Mouse (Mus musculus) MEL-GATA-1-ER (cell line): ENCODE data around the gene Mgmt.

Experiments
- DNase-seq: peaks from one replicate; pipeline ENCODE4 v3.0.0-alpha.2; 2012; ENCODE audit warnings: low read depth; ENCODE audit errors: extremely low read depth

Gene Mgmt

GRCm38 (mm10) chr7:137112101-137112500 lies 217.7 kb downstream of the Mgmt start:
- no peak for DNase-seq

DNA sequence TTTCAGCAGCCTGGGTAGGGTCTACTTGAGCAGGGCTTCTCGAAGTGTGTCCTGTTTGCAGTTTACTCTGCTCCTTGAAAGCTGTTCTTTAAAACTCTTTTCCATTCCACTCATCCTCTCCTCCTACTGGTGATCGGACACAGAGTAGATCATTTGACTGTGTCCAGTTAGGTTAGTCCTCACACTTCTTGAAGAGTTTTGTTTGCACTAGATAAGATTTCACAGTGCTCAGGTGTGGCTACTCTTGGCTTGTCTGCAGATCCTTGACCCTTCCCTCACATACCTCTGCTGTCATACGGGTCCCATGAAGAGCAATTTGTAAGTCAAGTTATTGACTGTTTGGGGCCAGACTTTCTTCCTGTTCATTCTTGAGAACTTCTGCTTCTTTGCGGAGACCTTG lies 221.8 kb downstream of the Mgmt start:
- DNase-seq, result no peak

DNA sequence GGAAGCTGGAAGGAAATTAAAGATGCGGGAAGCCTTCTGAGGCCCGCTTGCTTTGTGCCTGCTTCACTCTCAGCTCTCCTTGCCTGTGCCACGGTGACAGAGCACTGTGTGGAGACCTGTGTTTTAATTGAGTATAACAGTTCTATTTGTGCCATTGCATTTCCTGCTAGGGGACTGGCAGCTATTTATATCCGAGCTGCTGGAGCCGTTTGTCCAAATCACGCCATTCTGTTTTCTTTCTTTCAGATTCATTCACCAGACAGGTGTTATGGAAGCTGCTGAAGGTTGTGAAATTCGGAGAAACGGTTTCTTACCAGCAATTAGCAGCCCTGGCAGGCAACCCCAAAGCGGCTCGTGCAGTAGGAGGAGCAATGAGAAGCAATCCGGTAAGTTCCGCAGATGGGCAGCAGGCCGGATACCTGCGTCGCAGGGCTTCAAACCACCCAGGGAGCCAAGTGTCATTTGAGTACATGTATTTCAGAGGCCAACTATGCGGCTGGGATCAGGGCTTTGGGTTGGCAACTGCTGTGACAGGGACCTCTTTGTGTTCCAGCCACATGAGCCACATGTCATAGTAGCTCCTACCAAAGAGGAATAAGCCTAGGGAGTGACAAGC lies 226.9 kb downstream of the Mgmt start:
- no peak for DNase-seq

- no peak for DNase-seq
Observed at GRCm38 (mm10) chr7:137128726-137129125, 234.3 kb downstream of the Mgmt start.

GRCm38 (mm10) chr7:137130211-137130610 lies 235.8 kb downstream of the Mgmt start:
- no peak for DNase-seq

- DNase-seq, result no peak
Observed at GRCm38 (mm10) chr7:137131957-137132356, 237.5 kb downstream of the Mgmt start.

- no peak for DNase-seq
Observed at GRCm38 (mm10) chr7:137138101-137138500, 243.7 kb downstream of the Mgmt start.

DNA sequence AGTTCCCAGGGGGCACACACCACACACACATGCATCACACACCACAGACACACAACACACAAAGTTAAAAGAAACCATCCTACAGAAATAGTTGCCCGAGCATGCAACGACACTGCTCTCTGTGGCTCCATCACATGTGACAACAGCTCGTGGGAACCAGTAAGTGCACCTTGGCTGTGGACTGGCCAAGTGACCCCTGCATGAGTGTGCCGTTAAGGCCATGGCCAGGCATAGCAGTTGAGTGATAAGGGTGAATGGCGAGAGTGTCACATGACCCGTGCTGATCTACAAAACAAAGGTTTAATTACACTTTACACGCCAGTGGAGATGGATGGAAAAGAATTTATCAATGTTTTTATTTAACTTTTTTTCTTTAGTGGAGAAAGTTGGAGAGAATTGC lies 245.9 kb downstream of the Mgmt start:
- DNase-seq, result no peak

- DNase-seq, result no peak
Observed at GRCm38 (mm10) chr7:137141386-137141785, 247.0 kb downstream of the Mgmt start.

- DNase-seq, result no peak
Observed at GRCm38 (mm10) chr7:137147101-137147500, 252.7 kb downstream of the Mgmt start.

GRCm38 (mm10) chr7:137151854-137152253 lies 257.4 kb downstream of the Mgmt start:
- no peak for DNase-seq

DNA sequence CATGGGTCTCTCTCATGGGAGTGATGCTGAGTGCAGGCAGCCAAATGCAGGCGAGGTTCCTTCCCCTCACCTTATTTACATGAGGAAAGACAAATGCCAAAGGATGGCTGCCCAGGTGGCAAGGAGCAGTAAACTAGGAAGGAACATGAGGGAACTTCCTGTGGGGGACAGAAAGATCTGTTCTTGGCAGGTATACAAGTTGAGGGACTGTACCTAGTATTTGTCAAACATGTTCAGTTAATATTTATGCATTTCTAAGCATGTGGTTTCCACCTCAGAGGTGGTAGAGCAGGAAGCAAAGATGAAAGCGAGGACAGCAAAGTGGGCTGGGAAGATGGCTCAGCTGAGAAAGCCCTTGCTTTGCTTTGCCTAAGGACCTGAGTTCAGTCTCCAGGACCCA lies 260.2 kb downstream of the Mgmt start:
- DNase-seq, result no peak

DNA sequence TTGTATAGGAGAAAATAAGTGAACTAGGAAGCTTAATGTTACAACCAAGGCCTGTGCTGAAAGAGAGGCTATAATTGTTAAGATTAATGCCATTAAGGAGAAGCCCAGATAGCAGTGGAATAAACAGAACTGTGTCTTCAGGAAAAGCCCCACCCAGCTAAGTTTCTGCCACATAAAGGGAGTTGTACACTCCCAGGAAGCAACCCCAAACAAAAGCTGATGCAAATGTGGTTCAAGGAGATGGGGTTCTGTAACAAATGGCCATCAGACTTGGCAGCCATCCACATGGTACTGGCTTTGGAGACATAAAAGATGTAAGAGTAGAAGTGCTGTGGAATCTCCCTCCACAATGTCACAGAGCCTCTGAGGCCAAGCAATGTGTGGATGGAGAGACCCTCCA lies 264.7 kb downstream of the Mgmt start:
- no peak for DNase-seq

- DNase-seq, result no peak
Observed at GRCm38 (mm10) chr7:137172278-137172677, 277.9 kb downstream of the Mgmt start.
